Mouse (Mus musculus) bone marrow macrophage, adult 2 months (primary cell): ENCODE measurements around the gene Gm42674.

Experiments used
- CTCF ChIP-seq: IDR thresholded peaks from 2 replicates; pipeline ENCODE4 v1.5.1; 2012; ENCODE audit warnings: low read depth, mild to moderate bottlenecking, low read length, moderate library complexity
- POLR2A ChIP-seq: IDR thresholded peaks from 2 replicates; pipeline ENCODE4 v1.6.1; 2012; ENCODE audit warnings: mild to moderate bottlenecking, low read depth, low read length, borderline replicate concordance

DNA sequence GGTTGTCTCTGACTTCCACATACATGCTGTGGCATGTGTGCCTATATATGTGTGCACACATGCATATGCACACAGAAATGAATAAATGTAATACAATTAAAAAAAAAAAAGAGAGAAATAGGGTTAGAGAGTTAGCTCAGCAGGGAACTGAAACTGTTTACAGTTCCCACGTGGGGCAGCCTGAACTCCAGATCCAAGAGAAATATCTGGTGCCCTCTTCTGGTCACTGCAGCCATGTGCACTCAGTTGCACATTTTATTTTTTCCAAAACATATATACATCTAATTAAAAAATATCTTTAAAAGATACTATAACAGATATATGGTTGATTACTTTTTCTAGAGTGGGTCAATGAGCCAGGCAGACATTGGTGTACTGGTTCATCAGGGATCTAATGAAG, 15.9 kb downstream of the Gm42674 start:
- TF ChIP-seq CTCF (no peak), POLR2A (no peak)
